Mouse (Mus musculus): ENCODE data around the gene Krt42.

- no peak for TF ChIP-seq CTCF (IDR thresholded peaks at IDR 0.05; ENCODE audit: low read depth)
- no peak for TF ChIP-seq EP300 (IDR thresholded peaks at IDR 0.05; ENCODE audit: low read depth)
Observed at GRCm38 (mm10) chr11:100219304-100219703, 50.4 kb downstream of the Krt42 start.
